Mouse (Mus musculus) myocyte (in vitro differentiated cells): Measurements from ENCODE around the gene Tmem233.

Experiments
- MAX ChIP-seq: IDR thresholded peaks from one replicate; pipeline ENCODE4 v1.6.1; 2011; ENCODE audit warnings: low read depth, mild to moderate bottlenecking, control low read depth
- SRF ChIP-seq: IDR thresholded peaks from one replicate; pipeline ENCODE4 v1.6.1; 2011; ENCODE audit warnings: low read depth; ENCODE audit not compliant: control insufficient read depth, insufficient read length
- TCF3 ChIP-seq: IDR thresholded peaks from one replicate; pipeline ENCODE4 v1.6.1; 2011; ENCODE audit warnings: low read depth, control low read depth; ENCODE audit not compliant: insufficient read length

DNA sequence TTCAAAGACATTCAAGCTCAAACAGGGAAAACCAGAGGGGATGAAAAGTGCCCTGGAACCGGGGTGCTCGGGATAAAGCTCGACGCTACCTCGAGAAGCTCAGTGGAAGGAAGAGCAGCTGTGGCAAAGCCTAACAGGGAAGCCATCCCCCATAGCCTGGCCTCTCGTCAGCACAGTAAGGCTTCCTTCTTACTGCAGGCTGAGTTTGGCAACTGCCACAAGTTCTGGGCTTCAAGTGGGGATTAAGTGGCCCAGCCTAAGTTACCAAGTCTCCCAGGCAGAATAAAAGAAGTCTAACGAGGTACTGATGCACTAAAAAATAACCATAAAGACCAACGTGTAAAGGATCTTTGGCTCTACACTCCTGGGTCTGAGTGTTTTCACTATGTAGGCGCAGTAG lies 64.8 kb downstream of the Tmem233 start:
- TF ChIP-seq SRF (no peak), TCF3 (no peak), MAX (no peak)
